Mouse (Mus musculus) layer of hippocampus, adult 2 months (tissue): ENCODE results near the gene Spaca6. TPM values are rescaled to one million over a fixed set of nuclear protein-coding genes. Genes with fewer than 3 reads are reported as not detected.
"Not testable (repeated sequence)": the region's sequence is repeated elsewhere in the genome, so short reads cannot be mapped to it uniquely, and the experiment has no call there.

ENCODE experiments used
- DNase-seq, 2 experiments: peaks; one replicate each; pipeline ENCODE4 v3.0.0; 2022; ENCODE audit warnings: low spot score in 2 of 2
- H3K27ac ChIP-seq: fragments of 200-600 bp; 2 replicates; pipeline ENCODE4 v1.8.1; 2022
- H3K4me3 ChIP-seq: fragments of 200-600 bp; 2 replicates; pipeline ENCODE4 v1.8.1; 2022; ENCODE audit warnings: mild to moderate bottlenecking
- CTCF ChIP-seq: fragments of 200-600 bp; conservative IDR thresholded peaks from 2 replicates; pipeline ENCODE4 v1.8.1; 2022; ENCODE audit warnings: antibody characterized with exemption, mild to moderate bottlenecking, moderate library complexity
- total RNA-seq, 2 experiments: library from RNA; stranded (reverse); gene quantifications; 2 replicates each; pipeline ENCODE4 v1.2.3; 2021

The Spaca6 gene
- total RNA-seq, 2 experiments from 2014 or later = 109 to 126 TPM

DNA sequence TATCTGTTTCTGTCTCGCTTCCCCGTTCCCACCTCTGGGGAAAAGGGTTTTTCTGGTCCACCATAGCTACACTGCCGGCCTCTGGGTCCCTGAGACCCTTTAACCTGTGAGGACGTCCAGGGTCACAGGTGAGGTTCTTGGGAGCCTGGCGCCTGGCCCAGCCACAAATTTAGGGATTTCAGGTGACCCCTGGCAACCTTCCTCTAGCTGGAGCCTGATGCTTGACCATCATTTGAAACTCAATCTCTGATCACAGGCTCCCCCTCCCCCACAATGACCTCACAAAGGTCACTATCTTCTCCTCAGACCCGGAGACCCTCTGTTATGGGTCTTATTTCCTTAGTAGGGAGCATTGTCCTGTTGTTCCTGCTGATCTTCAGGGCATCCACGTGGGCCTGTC is 3.8 kb downstream of the Spaca6 start:
- H3K4me3 ChIP-seq = no peak overlapping the region; the same call in 1 of the 2 replicates
- no peak for DNase-seq
- TF ChIP-seq CTCF = no peak
- peak overlapping the region; percentile 9; the same call in 1 of the 2 replicates for H3K27ac ChIP-seq

DNA sequence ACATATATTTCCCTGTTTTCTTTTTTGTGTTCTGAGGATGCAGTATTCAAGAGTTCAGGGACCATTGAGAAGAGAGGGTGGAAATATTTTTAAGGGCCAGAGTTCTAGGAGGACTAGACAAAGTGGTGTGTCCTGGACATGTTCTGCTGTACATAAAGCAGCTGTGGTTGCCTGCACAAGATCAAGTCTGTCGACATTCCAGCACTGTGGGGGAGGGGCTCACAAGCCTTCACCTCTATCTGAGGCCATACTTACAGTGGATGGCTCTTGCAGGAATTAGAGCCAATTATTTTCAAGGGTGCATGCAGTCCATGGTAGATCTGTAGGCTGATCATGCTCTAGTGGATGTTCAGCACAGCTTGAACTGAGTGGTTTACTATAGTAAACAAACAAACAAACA is 7.9 kb downstream of the Spaca6 start:
- no peak for DNase-seq
- Histone ChIP-seq H3K4me3 (no peak overlapping the region), H3K27ac (no peak overlapping the region)
- TF ChIP-seq CTCF = no peak

DNA sequence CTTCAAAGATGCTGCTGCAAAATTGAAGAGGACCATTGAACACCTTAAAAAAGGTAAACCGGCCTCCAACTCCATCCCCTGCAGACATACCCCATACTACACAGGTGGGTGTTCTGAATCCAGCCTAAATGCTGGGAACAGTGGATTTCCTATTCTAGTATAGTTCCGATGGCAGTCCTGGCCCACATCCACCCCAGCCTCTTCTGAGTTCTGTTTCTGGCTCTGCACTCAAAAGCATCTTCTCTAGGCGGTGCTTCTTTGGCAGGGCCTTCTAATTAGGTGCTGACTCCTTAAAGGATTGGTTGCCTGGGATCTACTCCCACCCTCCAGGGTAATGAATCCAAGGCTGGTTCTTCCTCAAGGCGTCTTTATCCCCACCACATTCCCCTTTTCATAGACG is 9.1 kb downstream of the Spaca6 start:
- no peak for DNase-seq
- peak overlapping the region; percentile 92; the same call in 1 of the 2 replicates for H3K27ac ChIP-seq

DNA sequence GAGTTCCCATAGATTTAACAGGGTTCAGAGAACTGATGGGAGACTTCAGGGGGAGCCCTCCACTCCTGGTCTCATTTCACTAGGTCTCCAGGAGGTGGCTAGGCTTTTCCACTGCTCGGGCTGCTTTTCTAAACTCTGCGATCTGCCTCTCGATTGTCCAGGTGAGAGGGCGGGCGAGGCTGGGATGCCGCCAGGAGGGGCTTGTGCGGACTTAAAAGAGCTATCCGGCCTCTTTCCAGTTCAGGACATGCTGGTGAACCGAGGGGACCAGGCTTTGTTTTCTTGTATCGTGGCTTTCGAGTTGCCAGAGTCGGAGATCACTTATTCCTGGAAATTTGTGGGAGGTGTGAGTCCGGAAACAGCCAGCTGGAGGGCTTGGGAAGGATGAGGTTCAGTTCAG is 10.5 kb downstream of the Spaca6 start:
- Histone ChIP-seq H3K4me3 (peak overlapping the region; percentile 61), H3K27ac (peak overlapping the region; percentile 92)
- no peak for TF ChIP-seq CTCF
- no peak for DNase-seq

More for the DNA sequence above, 9.1 kb downstream of the Spaca6 start:
- no peak overlapping the region for H3K4me3 ChIP-seq
- TF ChIP-seq CTCF = no peak

DNA sequence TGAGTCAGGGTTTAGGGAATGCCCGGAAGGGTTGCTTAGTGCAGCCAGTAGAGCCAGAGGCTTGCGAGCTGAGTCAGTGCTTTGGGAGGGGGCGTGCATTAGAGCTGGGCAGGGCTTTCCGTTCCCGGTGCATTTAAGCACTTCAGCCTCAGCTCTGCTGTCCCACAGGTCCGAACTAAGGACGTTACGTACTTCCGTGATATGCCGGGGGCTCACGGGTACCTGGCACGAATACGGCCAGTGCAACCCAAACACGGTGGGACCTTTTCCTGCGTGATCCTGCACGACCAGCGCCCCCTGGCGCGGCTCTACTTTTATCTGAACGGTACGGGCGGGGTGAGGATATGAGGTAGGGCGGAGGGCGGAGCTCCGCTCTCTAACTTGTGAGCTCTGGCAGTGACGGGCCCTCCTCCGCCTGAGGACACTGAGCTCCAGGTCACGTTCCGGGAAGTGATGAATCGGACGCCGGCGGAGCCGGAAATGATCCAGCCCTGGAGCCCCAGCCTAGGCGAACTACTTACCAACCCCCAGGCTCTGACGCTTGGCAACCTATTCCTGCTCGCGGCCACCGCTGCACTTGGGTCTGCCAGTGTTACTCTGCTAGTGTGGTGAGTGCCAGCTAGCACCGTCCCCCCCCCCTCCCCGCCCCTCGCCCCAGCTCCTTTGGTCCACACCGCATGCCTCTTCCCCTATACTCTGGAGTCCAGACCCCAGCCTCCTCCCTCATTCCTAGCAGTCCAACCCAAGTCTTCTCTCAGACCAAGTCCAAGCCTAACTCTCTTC is 11.2 kb downstream of the Spaca6 start:
- TF ChIP-seq CTCF = peak; percentile 90
- peak overlapping the region; percentile 92 for H3K27ac ChIP-seq
- DNase-seq = peak; percentile 95 to 96
- peak overlapping the region; percentile 61 for H3K4me3 ChIP-seq

DNA sequence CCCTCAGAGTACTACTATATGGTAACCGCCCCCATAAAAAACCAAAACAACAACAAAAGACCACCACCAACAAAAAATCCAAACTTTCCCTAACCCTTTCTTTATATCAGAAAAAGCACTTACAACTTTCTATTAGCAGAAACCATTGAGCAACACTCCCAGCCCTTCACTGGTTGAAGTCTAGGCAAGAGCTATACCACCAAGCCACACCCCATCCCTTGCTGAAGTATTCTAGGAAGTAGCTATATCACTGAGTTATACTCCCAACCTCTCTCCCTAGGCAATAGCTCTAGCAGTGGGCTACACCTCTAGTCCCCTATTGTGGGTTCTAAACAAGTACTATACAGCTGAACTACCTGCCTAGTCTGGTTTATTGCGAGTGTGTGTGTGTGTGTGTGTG is 12.3 kb downstream of the Spaca6 start:
- no peak overlapping the region; the same call in 1 of the 2 replicates for H3K4me3 ChIP-seq
- TF ChIP-seq CTCF = no peak
- no peak for DNase-seq
- H3K27ac ChIP-seq = no peak overlapping the region

DNA sequence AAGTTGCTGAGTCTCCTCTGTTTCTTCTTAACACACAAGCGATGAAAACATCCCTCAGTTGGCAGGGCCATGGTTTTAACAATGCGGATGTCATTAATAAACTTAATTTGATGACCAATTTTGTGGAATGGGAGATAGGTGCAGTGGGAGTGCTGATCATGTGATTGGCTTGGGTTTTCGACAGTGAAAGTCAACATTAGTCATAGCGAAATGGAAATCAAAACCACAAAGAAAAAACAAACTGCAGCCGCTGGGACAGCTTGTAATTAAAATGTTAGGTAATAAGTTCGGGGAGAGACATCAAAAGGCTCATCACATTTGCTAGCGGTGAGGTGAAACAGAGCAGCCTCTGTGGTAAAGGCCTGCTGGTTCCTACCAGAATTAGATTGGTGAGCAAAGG is 13.8 kb downstream of the Spaca6 start:
- H3K27ac ChIP-seq = no peak overlapping the region
- TF ChIP-seq CTCF = 0 out of 2 replicates have a peak, but pooled peaks have one; percentile 4
- DNase-seq = no peak
- H3K4me3 ChIP-seq = no peak overlapping the region

DNA sequence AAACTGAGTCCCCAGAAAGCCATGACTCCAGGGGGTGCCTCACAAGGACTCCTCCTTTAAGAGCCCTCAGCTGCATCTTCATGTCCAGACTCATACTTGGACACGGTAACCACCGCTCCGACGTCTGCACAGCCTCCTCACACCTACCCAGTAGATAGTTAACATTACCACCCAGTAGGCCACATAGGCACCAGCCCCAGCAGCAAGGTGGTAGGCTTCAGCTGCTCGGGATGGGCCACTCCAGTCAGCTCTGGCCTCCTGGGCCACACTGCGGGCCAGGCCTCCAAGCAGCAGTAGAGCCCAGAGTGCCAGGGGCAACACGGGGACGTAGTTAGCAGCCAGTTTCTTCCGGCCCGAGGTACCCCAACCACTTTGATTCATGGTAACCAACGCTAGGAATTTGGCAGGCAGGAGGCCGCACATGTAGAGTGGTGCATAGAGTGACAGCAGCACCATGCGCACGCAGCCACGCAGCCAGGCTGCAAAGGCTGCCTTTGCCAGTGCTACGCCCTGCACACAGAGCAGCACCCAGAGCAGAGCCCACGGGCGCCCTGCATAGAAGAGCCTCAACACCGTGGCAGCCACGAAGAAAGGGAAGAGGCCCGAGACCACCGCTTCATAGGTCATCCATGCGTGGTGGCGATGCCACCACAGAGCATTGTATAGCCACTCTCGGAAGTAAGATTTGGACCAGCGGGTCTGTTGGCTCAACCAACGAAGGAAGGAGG is 16.7 kb downstream of the Spaca6 start:
- no peak overlapping the region for H3K27ac ChIP-seq
- DNase-seq = no peak
- H3K4me3 ChIP-seq = no peak overlapping the region
- no peak for TF ChIP-seq CTCF

DNA sequence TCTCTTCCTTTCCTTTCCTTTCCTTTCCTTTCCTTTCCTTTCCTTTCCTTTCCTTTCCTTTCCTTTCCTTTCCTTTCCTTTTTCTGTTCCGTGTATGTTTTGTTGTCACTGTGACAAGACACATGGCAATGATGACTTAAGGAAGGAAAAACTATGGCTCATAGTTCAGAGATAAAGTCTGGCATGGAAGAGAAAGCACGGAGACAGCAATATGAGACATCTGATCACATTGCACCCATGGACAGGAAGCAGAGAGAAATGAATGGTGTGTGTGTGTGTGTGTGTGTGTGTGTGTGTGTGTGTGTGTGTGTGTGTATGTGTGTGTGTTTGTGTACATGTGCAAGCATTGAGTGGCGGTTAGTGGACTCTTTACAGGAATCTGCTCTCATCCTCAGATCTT is 17.6 kb downstream of the Spaca6 start:
- DNase-seq, H3K27ac ChIP-seq, H3K4me3 ChIP-seq: not testable (repeated sequence)

DNA sequence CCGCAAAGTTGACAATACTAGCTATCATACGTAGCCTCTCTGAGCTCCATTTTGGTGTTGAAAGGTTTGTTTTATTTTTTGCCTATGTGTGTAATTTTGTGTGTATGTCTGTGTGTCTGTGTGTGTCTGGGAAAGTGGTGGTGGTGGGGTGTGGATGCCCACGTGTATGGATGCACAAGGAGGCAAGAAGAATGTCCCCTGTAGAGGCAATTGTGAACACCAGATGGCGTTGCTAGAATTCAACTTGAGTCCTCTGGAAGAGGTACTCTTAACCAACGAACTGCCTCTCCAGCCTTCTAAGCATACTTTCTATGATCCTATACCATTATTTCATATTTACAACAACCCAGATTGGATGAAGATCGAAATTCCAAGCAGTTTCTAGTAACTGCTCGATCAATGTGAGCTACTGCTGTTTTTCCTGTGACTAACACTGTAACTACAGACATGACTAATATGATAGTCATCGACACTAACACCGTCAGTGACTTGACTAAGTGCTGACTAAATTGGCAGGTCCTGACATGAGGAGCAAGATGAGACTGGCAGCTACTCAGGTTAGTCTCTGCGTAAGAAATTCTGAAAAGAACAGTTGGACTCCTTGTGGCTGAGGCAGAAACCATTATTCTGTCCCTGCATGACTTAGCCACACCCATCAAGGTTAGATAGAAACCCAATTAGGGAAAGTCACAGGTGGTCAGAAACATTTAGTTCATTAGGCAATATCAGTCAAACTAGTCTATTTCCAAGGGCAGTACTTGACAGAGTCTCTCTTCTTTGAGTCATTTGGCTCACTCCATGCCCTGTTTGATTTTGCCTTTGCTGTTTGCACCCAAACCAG is 18.4 kb downstream of the Spaca6 start:
- no peak for DNase-seq
- Histone ChIP-seq H3K27ac (no peak overlapping the region), H3K4me3 (no peak overlapping the region)
- TF ChIP-seq CTCF = peak; percentile 68

DNA sequence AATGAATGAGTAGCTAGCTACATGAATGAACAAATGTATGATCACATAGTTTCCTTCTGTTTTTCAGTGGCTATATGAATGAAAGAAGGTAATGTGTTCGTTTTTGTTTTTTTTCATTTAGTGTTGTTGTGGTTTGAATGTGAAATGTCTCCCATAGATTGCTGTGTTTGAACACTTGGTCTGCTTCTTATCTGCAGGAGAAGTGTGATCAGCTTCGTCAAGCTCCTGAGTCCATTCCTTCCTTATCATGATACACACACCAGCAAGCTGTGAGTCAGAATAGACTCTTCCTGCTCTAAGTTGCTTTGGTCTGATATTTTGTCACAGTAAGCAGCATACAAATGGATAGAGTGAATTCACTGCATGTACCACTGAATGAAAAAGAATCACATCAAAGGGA is 22.0 kb downstream of the Spaca6 start:
- H3K4me3 ChIP-seq = no peak overlapping the region
- DNase-seq = no peak
- no peak for TF ChIP-seq CTCF

DNA sequence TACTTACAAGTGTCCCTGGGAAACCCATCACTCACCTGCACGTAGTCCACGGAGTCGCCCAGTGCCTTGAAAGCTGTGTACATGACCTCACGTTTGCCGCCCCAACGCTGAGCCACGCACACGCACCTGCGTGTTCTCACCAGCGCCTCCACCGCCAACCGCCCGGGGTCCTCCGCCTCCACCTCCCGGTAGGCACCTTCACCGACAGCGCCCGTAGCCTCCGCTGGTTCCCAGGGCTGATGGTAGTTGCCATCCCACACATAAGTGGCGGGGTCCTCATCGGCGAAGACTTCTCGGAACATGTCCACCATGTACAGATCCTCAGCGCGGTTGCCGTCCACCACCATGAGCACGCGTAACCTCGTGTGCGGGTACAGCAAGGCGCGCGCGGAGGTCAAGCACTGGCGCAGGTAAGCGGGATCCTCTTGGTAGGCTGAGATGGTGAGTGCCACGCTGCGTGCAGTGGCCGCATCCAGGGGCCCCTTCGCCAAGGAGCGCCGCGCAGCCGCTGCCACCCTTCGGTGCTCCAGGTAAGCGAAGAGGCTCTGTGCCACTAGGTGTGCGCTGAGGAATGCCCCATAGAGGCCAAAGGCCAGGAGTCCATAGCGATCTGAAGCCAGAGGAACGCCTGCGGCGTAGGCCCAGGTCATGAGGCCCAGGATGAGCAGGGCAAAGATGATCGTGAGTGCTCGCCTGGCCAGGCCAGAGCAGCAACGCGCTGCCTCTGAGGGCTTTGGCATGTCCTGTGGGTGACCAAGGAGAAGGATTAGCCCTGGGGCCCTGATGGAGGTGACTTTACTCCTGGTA is 23.2 kb downstream of the Spaca6 start:
- DNase-seq = no peak
- Histone ChIP-seq H3K27ac (no peak overlapping the region), H3K4me3 (peak overlapping the region; percentile 44)
- TF ChIP-seq CTCF = no peak

More for the DNA sequence above, 22.0 kb downstream of the Spaca6 start:
- no peak overlapping the region for H3K27ac ChIP-seq
